Mouse (Mus musculus) testis, postnatal 10 days (tissue): ENCODE measurements at regions not wholly inside any gene's neighbourhood (a gene's known extent, or its start where the extent isn't known, plus 50 kb on each side); places are given as distances from the start of the nearest gene placed in this dataset.
"Not testable (repeated sequence)": the region's sequence is repeated elsewhere in the genome, so short reads cannot be mapped to it uniquely, and the experiment has no call there.

Experiments used
- DNase-seq: peaks from one replicate; pipeline ENCODE4 v3.0.0; 2021; ENCODE audit warnings: low spot score

- DNase-seq: no peak
These were observed 137.0 kb upstream of the Rapgef5 start for GRCm38 (mm10) chr12:117379103-117379850.

DNA sequence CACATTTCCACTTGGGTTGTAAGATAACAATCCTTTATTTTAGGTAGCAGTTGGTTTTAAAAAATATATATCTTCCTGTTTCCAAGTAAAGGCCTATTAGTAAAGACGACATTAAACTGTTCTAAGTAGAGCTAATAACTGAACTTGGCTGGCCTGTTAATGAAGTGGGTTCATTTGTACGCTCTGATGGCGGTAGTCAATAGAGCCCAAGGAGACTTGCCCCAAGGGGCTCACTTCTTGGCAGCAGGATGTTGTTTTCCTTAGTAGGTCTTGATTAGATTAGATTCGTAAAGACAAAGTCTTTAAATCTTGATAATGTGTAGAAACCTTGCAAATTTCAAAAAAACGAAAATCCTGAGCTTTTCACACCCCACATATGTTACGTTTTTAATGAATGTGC, 135.4 kb upstream of the Rapgef5 start:
- no peak for DNase-seq

- not testable (repeated sequence) for DNase-seq
These were observed 133.6 kb upstream of the Rapgef5 start for GRCm38 (mm10) chr12:117382727-117383126.

DNA sequence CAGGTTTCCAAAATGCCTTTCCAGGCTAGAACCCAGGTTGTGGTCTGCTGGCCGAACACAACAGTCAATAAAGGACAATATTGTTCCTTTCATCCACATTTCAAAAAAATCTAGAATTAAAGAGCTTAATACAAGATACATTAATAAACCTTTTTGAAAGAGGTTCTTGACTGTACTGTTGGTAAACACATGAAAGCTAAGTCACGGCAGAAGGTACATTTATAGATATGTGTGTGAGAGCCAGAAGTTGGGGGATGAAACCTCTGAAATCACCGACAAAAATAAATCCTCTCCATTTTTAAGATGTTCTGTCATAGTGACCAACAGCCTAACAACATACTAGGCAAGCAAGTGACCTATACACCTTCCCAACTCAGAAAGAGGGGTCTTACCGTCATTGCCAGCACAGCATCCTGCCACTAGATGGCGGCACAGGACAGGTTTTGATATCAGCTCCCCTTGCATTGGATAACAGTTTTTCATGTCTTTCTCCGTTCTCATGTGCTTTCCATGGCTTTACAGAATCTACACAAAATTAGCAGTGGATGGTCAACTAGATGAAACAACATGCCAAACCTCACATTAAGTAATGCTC, 131.1 kb upstream of the Rapgef5 start:
- DNase-seq: peak; percentile 89

DNA sequence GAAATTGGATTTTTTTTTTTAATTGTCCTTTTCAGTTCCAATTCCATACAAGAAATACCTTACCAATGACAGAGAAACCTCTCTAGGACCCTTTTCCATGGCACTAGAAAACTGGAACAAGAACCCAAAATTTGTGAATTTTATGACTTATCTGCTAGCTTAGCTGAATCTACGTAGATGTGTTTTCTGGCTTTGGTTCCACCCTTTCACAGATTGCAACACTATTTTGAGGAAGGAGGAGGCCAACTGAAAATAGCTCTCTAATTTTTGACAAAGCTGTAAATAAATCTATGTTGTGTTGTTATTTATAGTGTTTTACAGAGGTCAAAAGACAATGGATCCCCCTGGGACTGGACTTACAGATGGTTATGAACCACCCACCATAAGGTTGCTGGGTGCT, 130.6 kb upstream of the Rapgef5 start:
- DNase-seq: no peak

GRCm38 (mm10) chr12:117386957-117387356, 129.3 kb upstream of the Rapgef5 start:
- DNase-seq: no peak

DNA sequence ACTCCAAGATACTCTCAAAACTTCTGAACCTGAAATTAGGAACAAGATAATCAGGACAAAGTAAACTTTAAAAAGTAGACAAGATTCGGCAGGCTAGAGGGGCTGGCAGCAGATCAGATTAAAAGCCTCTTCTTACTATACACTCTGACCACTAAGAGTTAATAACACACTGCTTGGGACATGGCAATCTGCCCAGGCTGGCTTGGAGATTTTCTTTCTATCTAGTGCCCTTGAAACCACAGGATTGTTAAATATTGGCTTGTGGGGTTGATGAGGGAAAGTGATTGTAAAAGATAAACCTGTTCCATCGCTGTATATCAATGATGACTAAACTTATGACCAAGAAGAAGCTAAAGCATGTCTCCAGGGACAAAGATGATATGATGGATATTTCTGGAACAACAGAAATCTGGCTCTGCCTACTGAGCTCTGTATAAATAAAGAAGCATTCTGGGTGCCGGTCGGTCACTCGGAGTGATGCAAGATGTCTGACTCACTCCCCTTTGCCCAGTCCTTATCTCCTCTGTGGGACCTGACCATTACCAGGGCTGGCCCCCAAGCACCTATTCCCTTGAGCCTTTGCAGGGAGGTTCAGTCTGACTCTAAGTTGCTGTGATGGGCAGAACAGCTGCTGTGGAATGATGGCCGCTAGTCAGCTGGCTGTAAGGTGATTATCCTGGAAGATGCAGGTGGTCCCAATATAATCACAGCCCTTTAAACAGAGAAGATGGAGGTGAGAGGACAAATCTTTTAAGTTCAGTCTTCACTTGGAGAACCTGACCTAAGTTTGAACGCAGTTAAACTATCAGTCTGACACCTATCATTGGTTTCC, 126.5 kb upstream of the Rapgef5 start:
- DNase-seq: no peak

- DNase-seq: no peak
These were observed 118.8 kb upstream of the Rapgef5 start for GRCm38 (mm10) chr12:117397512-117397911.

- DNase-seq: peak; percentile 84
These were observed 112.6 kb upstream of the Rapgef5 start for GRCm38 (mm10) chr12:117403513-117404156.

- no peak for DNase-seq
These were observed 112.0 kb upstream of the Rapgef5 start for GRCm38 (mm10) chr12:117404157-117404752.

DNA sequence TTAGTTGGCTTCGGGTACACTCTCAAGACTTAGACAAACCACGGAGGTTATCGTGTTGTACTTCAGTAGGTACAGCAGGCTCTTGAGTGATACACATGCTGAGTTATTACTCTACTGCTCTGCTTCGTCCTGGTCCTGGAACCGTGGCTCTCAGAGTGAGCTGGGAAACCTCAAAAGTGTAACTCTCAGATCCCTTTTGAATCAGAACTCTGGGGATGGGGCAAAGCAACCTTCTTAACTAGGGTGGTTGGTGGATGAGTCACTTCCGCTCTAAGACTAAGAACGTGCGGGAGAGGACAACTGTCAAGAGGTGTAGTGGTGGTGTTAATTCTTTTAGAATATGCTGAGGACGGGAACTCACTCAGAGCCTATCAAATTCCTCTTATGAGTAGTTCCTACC, 109.4 kb upstream of the Rapgef5 start:
- DNase-seq: no peak

- no peak for DNase-seq
These were observed 105.7 kb upstream of the Rapgef5 start for GRCm38 (mm10) chr12:117410604-117411003.

DNA sequence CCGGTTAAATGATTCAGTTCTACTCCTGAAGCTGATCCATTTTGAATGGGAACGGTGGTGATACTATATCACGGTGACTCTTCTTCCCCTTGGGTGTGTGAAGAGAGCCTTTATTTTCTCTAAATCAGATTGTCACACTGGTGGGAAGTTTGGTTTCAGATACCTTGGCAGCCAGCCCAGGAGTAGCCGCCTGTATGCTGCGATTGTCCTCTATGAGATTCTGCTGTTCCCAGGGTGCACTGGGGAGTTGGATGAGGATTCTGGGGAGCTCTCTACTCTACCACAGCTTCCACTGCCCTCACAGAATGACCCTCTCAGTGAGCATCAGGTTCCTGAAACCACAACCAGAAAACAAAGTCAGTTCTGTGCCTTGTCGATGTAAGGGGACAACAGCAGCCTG, 104.0 kb upstream of the Rapgef5 start:
- peak; percentile 47 for DNase-seq

DNA sequence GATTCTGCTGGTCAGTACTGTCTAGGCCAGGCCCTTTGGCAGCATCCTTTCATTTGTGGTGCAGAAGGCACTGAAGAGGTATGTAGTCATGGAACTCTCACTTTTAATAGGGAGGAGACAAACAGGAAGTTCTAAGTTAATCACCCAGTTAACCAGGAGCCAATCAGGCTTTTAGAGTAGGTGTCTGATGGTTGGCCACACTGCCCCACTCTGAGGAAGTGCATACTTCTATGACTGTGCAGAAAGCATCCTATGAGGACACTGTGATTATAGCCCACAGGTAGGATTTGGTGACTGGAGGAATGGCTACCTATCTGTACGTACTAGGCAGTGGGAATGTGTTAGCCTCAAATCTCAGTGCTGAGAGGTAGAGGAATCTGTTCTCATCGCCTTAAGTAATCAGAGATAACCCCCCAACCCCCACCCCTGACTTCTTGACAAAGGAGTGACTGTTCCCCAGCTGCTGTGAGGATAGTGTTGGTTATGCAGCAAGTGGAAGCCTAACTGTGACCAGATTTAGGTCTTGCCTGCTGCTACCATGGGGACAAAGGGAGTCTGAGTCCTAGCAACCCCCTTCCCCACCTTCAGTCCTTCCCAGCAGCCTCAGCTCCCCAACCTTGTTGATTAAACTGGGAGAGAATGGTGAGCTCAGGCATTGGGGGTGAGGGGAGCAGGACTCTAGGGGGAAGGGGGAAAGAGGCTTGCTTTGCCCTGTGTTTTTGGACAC, 103.3 kb upstream of the Rapgef5 start:
- no peak for DNase-seq

- no peak for DNase-seq
These were observed 102.3 kb upstream of the Rapgef5 start for GRCm38 (mm10) chr12:117414020-117414419.

GRCm38 (mm10) chr12:117415146-117415545, 101.1 kb upstream of the Rapgef5 start:
- no peak for DNase-seq

DNA sequence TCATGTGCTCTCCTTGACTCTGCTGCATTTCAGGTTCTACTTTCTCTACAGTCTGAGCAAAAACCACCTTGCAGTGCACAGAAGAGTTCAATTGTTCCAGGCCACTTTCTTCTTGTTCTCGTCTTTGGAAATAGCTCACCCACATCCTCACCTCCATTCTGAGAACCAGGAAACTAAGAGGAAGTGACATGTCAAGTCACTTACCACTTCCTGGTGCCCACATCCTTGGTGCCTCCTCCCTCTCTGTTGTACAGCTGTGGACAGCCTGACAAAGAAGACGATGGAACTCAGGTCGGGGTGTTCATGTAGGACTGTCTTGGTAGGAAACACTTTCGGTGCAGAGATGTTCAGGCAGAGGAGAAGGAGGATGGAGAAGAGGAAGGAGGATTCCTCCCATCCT, 98.3 kb upstream of the Rapgef5 start:
- no peak for DNase-seq

DNA sequence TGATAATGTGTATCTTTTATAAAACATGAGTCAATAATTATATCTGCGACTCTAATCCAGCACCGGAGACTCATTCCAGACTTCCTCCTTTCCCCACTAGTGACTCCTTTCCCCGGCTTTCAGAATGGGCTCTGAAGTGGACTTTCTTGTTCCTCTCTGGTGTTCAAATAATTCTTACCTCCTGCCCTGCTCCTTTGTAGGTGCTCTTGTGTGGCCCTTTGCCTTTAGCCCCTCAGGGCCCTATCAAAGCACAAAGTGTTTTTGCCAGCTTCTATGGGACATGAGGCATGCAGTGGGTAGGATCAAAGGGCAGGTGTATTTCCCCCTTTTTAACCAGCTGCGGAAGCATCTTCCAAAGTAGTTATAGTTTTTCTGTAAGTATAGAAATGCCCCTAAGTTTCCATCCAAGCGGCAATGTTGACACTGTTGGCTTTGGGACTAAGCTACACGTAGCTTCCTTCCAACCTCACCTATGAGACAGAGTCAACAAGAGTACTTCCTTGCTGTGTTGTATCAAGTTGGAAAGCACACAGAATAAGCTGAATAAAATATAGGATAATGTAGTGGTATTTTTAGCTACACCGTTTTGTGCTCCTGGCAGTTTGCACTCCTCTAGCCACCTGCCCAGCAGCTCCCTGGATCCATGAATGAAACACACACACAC, 93.8 kb upstream of the Rapgef5 start:
- DNase-seq: no peak

DNA sequence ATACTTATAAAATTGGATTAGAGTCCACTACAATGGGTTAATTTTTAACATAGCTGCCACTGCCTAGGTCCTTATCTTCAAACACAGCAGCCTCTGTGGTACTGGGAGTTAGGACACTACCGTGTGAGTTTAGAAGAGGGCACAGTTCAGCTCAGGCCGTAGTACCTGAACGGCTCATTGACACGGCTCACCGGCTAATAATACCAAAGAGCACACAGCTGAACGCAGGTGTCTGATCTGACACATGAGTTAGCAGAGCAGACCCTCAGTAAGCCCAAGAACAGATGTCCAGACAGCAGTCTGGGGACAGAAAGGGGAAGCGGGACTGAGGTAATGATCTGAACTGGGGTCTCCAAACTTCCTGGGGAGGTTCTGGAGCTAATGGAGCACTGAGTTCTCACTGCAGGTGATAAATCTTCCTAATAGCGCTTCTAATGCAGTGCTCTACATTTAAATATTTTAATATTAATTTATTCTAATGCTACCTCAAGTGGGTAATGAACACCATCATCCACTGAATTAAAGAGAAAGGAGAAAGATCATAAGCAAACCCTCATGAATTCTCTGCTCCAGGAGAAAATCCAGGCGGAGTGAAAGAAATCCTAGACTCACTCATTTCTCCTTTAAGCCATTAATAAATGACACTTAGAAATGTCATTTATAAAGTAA, 90.8 kb upstream of the Rapgef5 start:
- no peak for DNase-seq

DNA sequence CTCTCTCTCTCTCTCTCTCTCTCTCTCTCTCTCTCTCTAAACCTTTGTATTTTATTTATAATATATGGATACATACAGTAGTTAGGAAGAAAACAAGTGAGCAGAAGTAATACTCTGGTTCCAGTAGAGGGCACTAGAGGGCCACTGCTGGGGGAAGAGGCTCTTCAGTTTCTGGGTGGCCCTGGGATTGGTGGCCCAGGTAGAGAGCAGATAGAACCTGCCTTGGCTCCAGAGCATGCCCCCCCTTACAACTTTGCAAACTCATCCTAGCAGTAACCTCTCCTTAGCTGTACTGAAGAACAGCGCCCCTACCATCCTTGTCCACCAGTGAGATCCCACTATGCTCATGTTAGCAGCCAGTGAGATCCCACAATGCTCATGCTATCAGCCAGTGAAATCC, 88.8 kb upstream of the Rapgef5 start:
- no peak for DNase-seq
